Mouse (Mus musculus) thymus, postnatal 4 days (tissue): ENCODE results near the gene Gm20594.

Source experiments
- DNase-seq: peaks from one replicate; pipeline ENCODE4 v3.0.0; 2021

Gene Gm20594

GRCm38 (mm10) chr6:79817616-79818015 is at the start of gene Gm20594:
Gm20594 (plus strand) TSS chr6:79817916.
- DNase-seq: no peak

- no peak for DNase-seq
These were observed 398 bp downstream of the Gm20594 start for GRCm38 (mm10) chr6:79818114-79818513.

- DNase-seq: no peak
These were observed 16.1 kb downstream of the Gm20594 start for GRCm38 (mm10) chr6:79833845-79834244.

- DNase-seq: no peak
These were observed 29.1 kb downstream of the Gm20594 start for GRCm38 (mm10) chr6:79846829-79847228.
